Mouse (Mus musculus): ENCODE measurements around the gene Apob. TPM values are rescaled to one million over a fixed set of nuclear protein-coding genes. Genes with fewer than 3 reads are reported as not detected.
"Not testable (repeated sequence)": the region's sequence is repeated elsewhere in the genome, so short reads cannot be mapped to it uniquely, and the experiment has no call there.

The Apob gene
- total and polyA plus RNA-seq, 3 experiments, result 0.08 TPM; not detected in 2

DNA sequence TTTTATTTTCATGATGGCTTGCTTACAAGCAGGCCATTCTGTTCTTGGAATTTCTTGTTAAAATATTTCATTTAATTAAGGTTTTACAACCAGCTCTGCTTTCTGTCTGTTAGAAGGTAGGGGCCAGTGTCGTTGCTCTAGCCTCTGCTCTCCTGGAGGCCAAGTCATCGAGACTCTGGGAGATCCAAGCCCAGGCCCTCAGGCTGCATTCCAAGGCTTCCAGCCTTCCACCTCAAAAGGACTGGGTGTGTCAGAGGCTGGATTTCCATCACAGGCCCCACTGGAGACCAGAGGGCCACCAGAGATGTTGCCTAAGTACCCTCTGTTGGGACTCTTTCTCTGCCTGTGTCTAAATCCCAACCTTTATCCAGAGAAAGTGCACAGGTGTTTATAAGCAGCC is 52.6 kb downstream of the Apob start:
- no peak overlapping the region for H3K9ac ChIP-seq (ENCODE audit: low read depth, low read length)
- no peak overlapping the region for H3K27ac ChIP-seq
- H3K4me1 ChIP-seq (ENCODE audit: control insufficient read depth, insufficient read depth, low read length), result no peaks in the 10 kb centered on the region
- intact Hi-C loops (cut with DNase I), result no loop called here
- H3K4me3 ChIP-seq, result no peak overlapping the region
- WGBS, result 59% methylated on average over 2 of the region's 2 CpGs
- TF ChIP-seq EP300 (IDR thresholded peaks at IDR 0.05; ENCODE audit: insufficient read depth, low read depth, low read length) (no peak), CTCF (IDR thresholded peaks at IDR 0.05) (no peak), POLR2A (IDR thresholded peaks at IDR 0.05; ENCODE audit: insufficient read depth, low read depth, low read length) (no peak)
- no peak for DNase-seq
- H3K79me2 ChIP-seq (replicated peaks; ENCODE audit: control insufficient read depth, insufficient read depth, low read length), result no peaks in the 10 kb centered on the region
- H3K27me3 ChIP-seq (ENCODE audit: control insufficient read depth, insufficient read depth, low read length), result no peaks in the 10 kb centered on the region
- H3K36me3 ChIP-seq (ENCODE audit: control insufficient read depth, insufficient read depth, low read length), result no peaks in the 10 kb centered on the region

DNA sequence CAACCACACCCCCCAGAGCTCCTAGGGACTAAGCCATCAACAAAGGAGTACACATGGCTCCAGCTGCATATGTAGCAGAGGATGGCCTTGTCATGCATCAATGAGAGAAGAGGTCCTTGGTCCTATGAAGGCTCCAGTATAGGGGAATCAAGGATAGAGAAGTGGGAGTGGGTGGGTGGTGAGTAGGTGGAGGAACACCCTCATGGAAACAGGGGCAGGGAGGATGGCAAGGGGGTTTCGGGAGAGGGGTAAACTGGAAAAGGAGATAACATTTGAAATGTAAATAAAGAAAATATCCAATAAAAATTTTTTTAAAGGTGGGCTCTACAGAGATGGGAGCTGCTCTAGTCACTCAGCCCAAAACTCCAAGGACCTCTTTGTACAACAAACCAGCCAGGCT is 53.7 kb downstream of the Apob start:
- H3K27ac ChIP-seq; H3K36me3 ChIP-seq (ENCODE audit: control insufficient read depth, insufficient read depth, low read length); H3K9ac ChIP-seq (ENCODE audit: low read depth, low read length); H3K4me1 ChIP-seq (ENCODE audit: control insufficient read depth, insufficient read depth, low read length); intact Hi-C loops (cut with DNase I); DNase-seq; H3K27me3 ChIP-seq (ENCODE audit: control insufficient read depth, insufficient read depth, low read length); H3K4me3 ChIP-seq; H3K79me2 ChIP-seq (replicated peaks; ENCODE audit: control insufficient read depth, insufficient read depth, low read length): not testable (repeated sequence)
- WGBS, result 83% methylated on average over 1 of the region's 1 CpGs

DNA sequence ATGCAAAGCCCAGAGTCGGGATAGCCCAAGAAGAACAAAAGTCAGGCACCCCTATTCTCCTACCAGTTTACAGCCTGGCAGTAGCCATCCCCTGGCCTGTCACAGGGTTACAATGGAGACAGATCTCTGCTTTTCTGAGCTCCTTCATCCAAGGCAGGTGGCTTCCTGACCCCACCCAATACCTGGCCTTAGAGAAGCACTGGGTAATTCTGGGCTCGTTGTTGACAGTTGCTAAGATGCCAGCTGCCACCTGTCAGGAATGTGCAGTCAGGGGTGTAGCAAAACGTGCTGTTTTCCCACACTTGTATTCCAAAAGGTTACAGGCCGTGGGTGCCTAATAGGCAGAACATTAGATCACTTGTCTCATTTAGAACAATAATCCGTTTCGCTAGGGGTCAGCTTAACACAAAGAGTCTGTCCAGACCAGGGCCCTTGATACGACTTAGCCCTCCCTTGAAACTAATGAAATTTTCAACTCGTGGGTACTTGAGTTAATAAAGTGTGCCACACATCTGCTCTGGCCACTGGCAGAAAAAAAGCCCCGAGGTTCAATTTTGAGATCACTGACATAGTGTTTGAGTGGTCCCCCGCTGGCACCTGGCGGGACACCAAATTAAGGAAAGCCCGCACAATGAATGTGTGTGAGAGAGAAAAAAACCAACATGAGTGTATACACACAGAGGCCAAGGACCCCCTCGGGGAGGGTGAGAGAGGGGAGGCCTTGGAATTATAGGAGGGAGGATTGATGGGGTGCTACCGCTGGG is 54.3 kb downstream of the Apob start:
- no peak overlapping the region for H3K4me3 ChIP-seq
- 66% methylated on average over 14 of the region's 14 CpGs for WGBS
- no peak overlapping the region for H3K27ac ChIP-seq
- no peaks in the 10 kb centered on the region for H3K79me2 ChIP-seq (replicated peaks; ENCODE audit: control insufficient read depth, insufficient read depth, low read length)
- H3K27me3 ChIP-seq (ENCODE audit: control insufficient read depth, insufficient read depth, low read length), result no peaks in the 10 kb centered on the region
- H3K9ac ChIP-seq (ENCODE audit: low read depth, low read length), result no peak overlapping the region
- DNase-seq, result no peak
- TF ChIP-seq EP300 (IDR thresholded peaks at IDR 0.05; ENCODE audit: insufficient read depth, low read depth, low read length) (no peak), POLR2A (IDR thresholded peaks at IDR 0.05; ENCODE audit: insufficient read depth, low read depth, low read length) (no peak), CTCF (IDR thresholded peaks at IDR 0.05) (no peak)
- no peaks in the 10 kb centered on the region for H3K36me3 ChIP-seq (ENCODE audit: control insufficient read depth, insufficient read depth, low read length)
- intact Hi-C loops (cut with DNase I), result no loop called here
- H3K4me1 ChIP-seq (ENCODE audit: control insufficient read depth, insufficient read depth, low read length), result no peaks in the 10 kb centered on the region

DNA sequence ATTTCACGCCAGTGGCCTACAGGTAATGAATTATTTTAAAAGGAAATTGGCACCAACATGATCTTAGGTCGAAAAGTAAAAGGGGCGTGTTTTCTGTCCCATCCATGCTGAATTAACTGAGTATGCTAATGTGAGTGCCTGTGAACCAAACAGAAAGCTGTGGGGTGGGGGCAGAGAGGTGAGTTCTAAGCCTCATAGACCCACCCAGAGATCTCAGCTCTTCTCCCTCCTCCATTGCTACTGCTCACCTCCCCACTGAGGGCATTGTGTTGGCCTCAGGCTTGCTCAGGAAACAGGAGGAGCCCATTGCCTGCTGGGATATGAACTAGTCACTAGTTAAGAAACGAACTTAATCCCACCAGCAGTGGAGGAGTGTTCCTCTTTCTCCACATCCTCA is 54.9 kb downstream of the Apob start:
- H3K36me3 ChIP-seq (ENCODE audit: control insufficient read depth, insufficient read depth, low read length), result no peaks in the 10 kb centered on the region
- no peak overlapping the region for H3K27ac ChIP-seq
- DNase-seq, result no peak
- no peak overlapping the region for H3K4me3 ChIP-seq
- H3K9ac ChIP-seq (ENCODE audit: low read depth, low read length), result no peak overlapping the region
- H3K4me1 ChIP-seq (ENCODE audit: control insufficient read depth, insufficient read depth, low read length), result no peaks in the 10 kb centered on the region
- TF ChIP-seq EP300 (IDR thresholded peaks at IDR 0.05; ENCODE audit: insufficient read depth, low read depth, low read length), result no peak
- no peak for TF ChIP-seq CTCF (IDR thresholded peaks at IDR 0.05)
- no peak for TF ChIP-seq POLR2A (IDR thresholded peaks at IDR 0.05; ENCODE audit: insufficient read depth, low read depth, low read length)
- H3K79me2 ChIP-seq (replicated peaks; ENCODE audit: control insufficient read depth, insufficient read depth, low read length), result no peaks in the 10 kb centered on the region
- 52% methylated on average over 4 of the region's 4 CpGs for WGBS
- intact Hi-C loops (cut with DNase I), result no loop called here
- no peaks in the 10 kb centered on the region for H3K27me3 ChIP-seq (ENCODE audit: control insufficient read depth, insufficient read depth, low read length)

DNA sequence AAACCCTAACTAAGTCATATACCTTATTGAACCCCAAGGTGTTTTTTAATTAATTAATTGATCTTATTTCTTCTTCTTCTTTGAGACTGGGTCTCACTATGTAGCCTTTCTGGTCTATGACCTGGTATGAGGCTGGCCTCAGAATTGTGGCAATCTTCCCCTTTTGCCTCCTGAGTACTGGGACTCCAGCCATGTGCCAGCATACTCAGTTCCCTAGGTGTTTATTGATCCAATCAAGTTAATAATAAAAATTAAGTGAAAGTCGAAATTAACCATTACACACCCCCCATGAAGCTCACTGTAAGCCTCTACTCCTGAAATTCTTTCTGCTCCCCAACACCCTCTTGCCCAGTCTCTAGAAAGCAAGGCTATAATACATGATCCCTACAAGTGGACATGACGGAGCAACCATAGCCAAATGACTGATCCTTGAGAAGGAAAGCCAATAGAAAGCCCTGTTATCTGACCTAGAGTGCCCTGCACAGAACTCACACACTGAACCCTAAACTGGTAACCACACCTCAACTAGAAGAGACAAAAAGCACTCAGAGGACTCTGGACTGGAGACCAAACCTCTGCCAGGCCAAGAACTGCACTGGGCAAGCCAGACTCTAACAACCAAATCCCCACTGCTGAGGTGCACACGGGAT is 60.8 kb downstream of the Apob start:
- WGBS, result 62% methylated on average over 3 of the region's 3 CpGs
- DNase-seq, result no peak

DNA sequence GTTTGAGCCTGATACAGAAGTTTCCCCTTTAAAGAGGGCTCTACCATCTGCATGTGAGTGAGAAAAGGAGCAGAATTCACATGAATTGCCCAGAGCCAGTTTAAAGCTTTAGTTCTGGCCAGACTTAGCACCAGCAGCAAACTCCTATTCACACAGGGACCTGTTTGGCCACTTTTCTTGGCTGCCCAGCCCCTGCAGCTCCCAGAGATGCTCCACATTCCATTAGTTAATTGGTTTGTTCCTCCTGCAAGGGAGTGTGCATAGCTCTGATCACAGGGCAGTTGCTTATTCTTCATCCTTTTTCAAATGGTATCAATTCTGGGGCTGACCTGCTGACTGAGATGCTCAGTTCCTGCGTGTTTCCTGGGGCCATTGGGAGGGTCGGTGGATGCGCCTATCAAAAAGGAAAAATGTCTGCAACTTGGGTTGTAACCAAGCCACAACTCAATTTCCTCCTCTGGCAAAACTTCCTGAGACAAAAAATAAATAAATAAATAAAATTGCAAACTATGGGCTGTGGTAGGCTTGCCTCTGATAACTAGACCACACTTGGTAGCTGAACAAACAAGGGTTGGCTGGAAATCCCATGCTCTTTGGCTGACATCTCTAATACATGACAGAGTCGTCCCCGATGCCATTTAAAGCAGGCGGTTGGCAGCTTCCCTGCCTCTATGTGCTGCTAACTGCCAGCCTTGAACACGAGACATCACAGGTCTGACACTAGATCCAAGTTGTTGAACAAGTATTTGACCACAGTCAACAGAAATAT is 65.4 kb downstream of the Apob start:
- DNase-seq, result no peak
- WGBS, result 39% methylated on average over 7 of the region's 7 CpGs
- Histone ChIP-seq H3K79me2 (replicated peaks; ENCODE audit: control insufficient read depth, insufficient read depth, low read length) (no peaks in the 10 kb centered on the region), H3K9ac (ENCODE audit: low read depth, low read length) (no peak overlapping the region), H3K4me1 (ENCODE audit: control insufficient read depth, insufficient read depth, low read length) (no peaks in the 10 kb centered on the region; the same call in 1 of the 2 replicates), H3K27ac (no peak overlapping the region), H3K36me3 (ENCODE audit: control insufficient read depth, insufficient read depth, low read length) (no peaks in the 10 kb centered on the region), H3K4me3 (no peak overlapping the region), H3K27me3 (ENCODE audit: control insufficient read depth, insufficient read depth, low read length) (no peaks in the 10 kb centered on the region)
- intact Hi-C loops (cut with DNase I), result no loop called here
- TF ChIP-seq CTCF (IDR thresholded peaks at IDR 0.05) (no peak), POLR2A (IDR thresholded peaks at IDR 0.05; ENCODE audit: insufficient read depth, low read depth, low read length) (no peak), EP300 (IDR thresholded peaks at IDR 0.05; ENCODE audit: insufficient read depth, low read depth, low read length) (no peak)

More for the DNA sequence above, 60.8 kb downstream of the Apob start:
- TF ChIP-seq CTCF (IDR thresholded peaks at IDR 0.05), result no peak
- no peak for TF ChIP-seq EP300 (IDR thresholded peaks at IDR 0.05; ENCODE audit: insufficient read depth, low read depth, low read length)
- no peak for TF ChIP-seq POLR2A (IDR thresholded peaks at IDR 0.05; ENCODE audit: insufficient read depth, low read depth, low read length)
- Histone ChIP-seq H3K4me1 (ENCODE audit: control insufficient read depth, insufficient read depth, low read length) (no peaks in the 10 kb centered on the region; the same call in 1 of the 2 replicates), H3K9ac (ENCODE audit: low read depth, low read length) (no peak overlapping the region), H3K27ac (no peak overlapping the region), H3K27me3 (ENCODE audit: control insufficient read depth, insufficient read depth, low read length) (no peaks in the 10 kb centered on the region), H3K79me2 (replicated peaks; ENCODE audit: control insufficient read depth, insufficient read depth, low read length) (no peaks in the 10 kb centered on the region), H3K4me3 (no peak overlapping the region), H3K36me3 (ENCODE audit: control insufficient read depth, insufficient read depth, low read length) (no peaks in the 10 kb centered on the region)
- intact Hi-C loops (cut with DNase I), result no loop called here

All from heart, adult 2 months (tissue).